13 mouse cellular contexts compared by ENCODE assay signal in the genomic region with DNA sequence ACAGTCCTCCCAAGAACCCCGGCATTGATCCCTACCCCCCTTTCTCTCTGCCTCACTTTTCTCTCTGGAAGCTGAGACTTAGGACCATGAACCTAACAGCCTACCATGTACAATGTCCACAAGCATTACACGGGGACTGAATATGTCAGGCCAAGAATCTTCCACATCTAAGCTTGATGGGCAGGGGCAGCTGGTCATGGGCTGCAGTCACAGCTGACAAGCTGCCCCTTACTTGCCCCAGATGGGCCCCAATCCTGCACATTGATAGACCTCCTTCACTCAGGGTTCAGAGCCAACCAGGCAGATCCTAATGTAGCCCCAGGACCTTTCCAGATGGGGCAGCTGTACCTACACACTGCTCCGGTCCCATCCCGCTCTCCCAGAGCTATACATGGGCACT. TPM values are rescaled to one million over a fixed set of nuclear protein-coding genes. Genes with fewer than 3 reads are reported as not detected.
"Had no signal": no experiment of that assay in that cellular context is flagged by ENCODE, and none has a peak within 500 bp of the region (broad histone marks: within the 10 kb centered on the region; RNA-seq: fewer than 3 reads in every experiment).

No protein-coding gene starts in this region.

- H3K4me3 ChIP-seq: liver, embryonic 13.5 days; midbrain, embryonic 12.5 days; midbrain, embryonic 15.5 days; neural tube, embryonic 13.5 days had no signal

- H3K9me3 ChIP-seq: liver, embryonic 13.5 days; midbrain, embryonic 12.5 days; midbrain, embryonic 15.5 days; neural tube, embryonic 13.5 days had no signal

- H3K36me3 ChIP-seq: liver, embryonic 13.5 days; midbrain, embryonic 12.5 days; midbrain, embryonic 15.5 days; neural tube, embryonic 13.5 days had no signal

- H3K4me2 ChIP-seq: liver, embryonic 13.5 days; midbrain, embryonic 12.5 days; midbrain, embryonic 15.5 days; neural tube, embryonic 13.5 days had no signal

- ATAC-seq: midbrain, embryonic 15.5 days had no signal

- H3K9ac ChIP-seq: liver, embryonic 13.5 days; midbrain, embryonic 12.5 days; midbrain, embryonic 15.5 days; neural tube, embryonic 13.5 days had no signal

- DNase-seq: liver, embryonic 13.5 days; lung, adult 2 months; lung, postnatal 14 days; spleen, adult 18-20 months; thymus, adult 18-20 months; thymus, postnatal 36 days had no signal

- H3K27ac ChIP-seq: liver, embryonic 13.5 days; macrophage; midbrain, embryonic 12.5 days; midbrain, embryonic 15.5 days; neural tube, embryonic 13.5 days had no signal

- H3K27me3 ChIP-seq: liver, embryonic 13.5 days; midbrain, embryonic 12.5 days; midbrain, embryonic 15.5 days; neural tube, embryonic 13.5 days had no signal

- H3K4me1 ChIP-seq: liver, embryonic 13.5 days; midbrain, embryonic 12.5 days had no signal

RNA-seq across cellular contexts. Expression of a gene that starts 30.3 kb away (rescaled TPM):
- total RNA-seq: liver, adult 2 months; megakaryocyte, adult 5-6 weeks; neutrophil, adult 5-6 weeks had no signal
- polyA plus RNA-seq: macrophage had no signal
